Mouse (Mus musculus) heart, adult 18-20 months (tissue): ENCODE data around the gene Atp2b4. TPM values are rescaled to one million over a fixed set of nuclear protein-coding genes. Genes with fewer than 3 reads are reported as not detected.

ENCODE experiments used
- DNase-seq, 2 experiments: peaks; one replicate each; pipeline ENCODE4 v3.0.0; 2021 to 2022; ENCODE audit warnings: mixed read lengths in 1 of 2
- microRNA-seq, 2 experiments: library from miRNA; unstranded; fragments of <30 nt; microRNA quantifications; one replicate each; pipeline ENCODE4 v1.2.0; 2022
- total RNA-seq, 2 experiments: library from RNA; stranded (reverse); gene quantifications; 2 replicates each; pipeline ENCODE4 v1.2.3; 2021

Gene Atp2b4
- total RNA-seq, 2 experiments from 2014 or later = 17.2 to 19.3 TPM

GRCm38 (mm10) chr1:133653033-133653432, 147.8 kb downstream of the Atp2b4 start:
- DNase-seq = no peak

DNA sequence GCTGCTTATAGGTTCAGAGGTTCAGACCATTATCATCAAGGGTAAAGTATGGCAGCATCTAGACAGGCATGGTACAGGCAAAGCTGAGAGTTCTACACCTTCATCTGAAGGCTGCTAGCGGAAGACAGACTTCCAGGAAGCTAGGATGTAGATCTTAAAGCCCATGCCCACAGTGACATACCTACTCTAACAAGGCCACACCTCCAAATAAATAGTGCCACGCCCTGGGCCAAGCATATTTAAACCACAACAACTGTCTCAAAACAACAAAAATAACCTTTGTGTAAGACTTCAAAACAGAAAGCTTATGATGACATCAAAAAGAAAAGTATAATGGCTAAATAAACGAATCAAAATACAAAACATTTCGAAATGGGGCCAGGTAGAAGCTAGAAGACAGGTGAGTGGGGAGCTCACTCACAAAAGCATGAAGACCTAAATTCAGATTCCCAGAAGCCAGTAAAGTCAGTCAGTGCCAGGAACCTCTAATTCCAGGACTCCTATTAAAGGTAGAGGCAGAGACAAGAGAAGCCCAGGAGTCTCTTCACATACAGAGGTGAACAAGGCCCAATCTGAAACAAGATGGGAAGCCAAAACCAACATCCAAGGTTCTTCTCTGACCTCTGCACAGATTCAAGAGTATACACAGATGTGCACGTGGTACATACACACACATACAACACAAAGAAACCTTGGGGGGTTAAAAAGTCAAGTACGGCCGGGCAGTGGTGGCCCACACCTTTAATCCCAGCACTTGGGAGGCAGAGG, 150.4 kb downstream of the Atp2b4 start:
- DNase-seq = no peak

Small RNA genes within 50 kb of the gene (microRNA-seq; reads per million reads assigned to microRNA genes)
- gene Mir6903 = 0.54 to 0.76 reads per million in 2 experiments

Other genes starting within 250 kb of the Atp2b4 start
- 10 to 100 TPM; 76.3 to 78.8 TPM for gene Snrpe, start 190.8 kb downstream of the Atp2b4 start, total RNA-seq
- gene Zbed6, start 140.2 kb downstream of the Atp2b4 start, total RNA-seq = 1 to 10 TPM; 2.3 to 5.1 TPM
- gene Gm38394, start 139.7 kb downstream of the Atp2b4 start, total RNA-seq = 10 to 100 TPM; 14.0 to 14.6 TPM
- 1 to 10 TPM in 1 of 2 experiments, under 1 TPM in 1; 0.35 to 3.5 TPM for gene Lax1, start 110.9 kb downstream of the Atp2b4 start, total RNA-seq
- gene Optc, start 107.0 kb upstream of the Atp2b4 start, total RNA-seq = under 1 TPM; 0.23 to 0.37 TPM
- 10 to 100 TPM; 23.4 to 28.7 TPM for gene Prelp, start 120.4 kb upstream of the Atp2b4 start, total RNA-seq
- 1 to 10 TPM; 6.2 to 9.3 TPM for gene Fmod, start 236.2 kb upstream of the Atp2b4 start, total RNA-seq